Mouse (Mus musculus) liver, embryonic 14.5 days (tissue): ENCODE data around the gene Sftpa1. TPM values are rescaled to one million over a fixed set of nuclear protein-coding genes. Genes with fewer than 3 reads are reported as not detected.

Source experiments
- ATAC-seq: fragments of 200-750 bp; cut with Nextera tagmentation; 2 replicates; pipeline ENCODE4 v1.8.0; 2017; ENCODE audit warnings: moderate number of reproducible peaks, mild to moderate bottlenecking, moderate library complexity; ENCODE audit not compliant: insufficient read depth
- DNase-seq, 3 experiments: peaks; one replicate each; pipeline ENCODE4 v3.0.0-alpha.2; 2012 to 2013; ENCODE audit warnings: low read depth in 3 of 3, low spot score in 3 of 3
- H3K27ac ChIP-seq: fragments of 300-500 bp; sonication (generic); 2 replicates; pipeline ENCODE4 v1.5.1; 2014; ENCODE audit warnings: moderate library complexity, mild to moderate bottlenecking, control low read depth, inconsistent platforms
- H3K27me3 ChIP-seq: fragments of 300-500 bp; sonication (generic); 2 replicates; pipeline ENCODE4 v1.6.1; 2014; ENCODE audit warnings: mild to moderate bottlenecking, low read length, moderate library complexity; ENCODE audit not compliant: control insufficient read depth, insufficient read depth
- H3K36me3 ChIP-seq: fragments of 300-500 bp; sonication (generic); replicated peaks from 2 replicates; pipeline ENCODE4 v1.6.1; 2014; ENCODE audit warnings: low read depth; ENCODE audit not compliant: control insufficient read depth, insufficient read depth
- H3K4me1 ChIP-seq, 2 experiments: fragments of 200-500 bp in 1 of 2; fragments of 300-500 bp in 1 of 2; sonication (generic) in 1 of 2; replicated peaks; 2 replicates each; pipeline ENCODE4 v1.6.1; 2012 to 2014; ENCODE audit warnings: antibody characterized with exemption in 1 of 2, inconsistent platforms in 1 of 2, low read length in 1 of 2; ENCODE audit not compliant: control insufficient read depth in 2 of 2, insufficient read depth in 2 of 2
- H3K4me2 ChIP-seq: fragments of 300-500 bp; sonication (generic); 2 replicates; pipeline ENCODE4 v1.6.1; 2014; ENCODE audit warnings: low read depth, mild to moderate bottlenecking, control low read depth, moderate library complexity
- H3K4me3 ChIP-seq, 2 experiments: fragments of 200-500 bp in 1 of 2; fragments of 300-500 bp in 1 of 2; sonication (generic) in 1 of 2; 2 replicates each; pipeline ENCODE4 v1.5.1; 2012 to 2014; ENCODE audit warnings: low read depth in 2 of 2, low read length in 2 of 2, mild to moderate bottlenecking in 2 of 2, control low read depth in 1 of 2, inconsistent platforms in 1 of 2, moderate library complexity in 1 of 2; ENCODE audit not compliant: insufficient read depth in 1 of 2
- H3K9ac ChIP-seq: fragments of 300-500 bp; sonication (generic); replicated peaks from 2 replicates; pipeline ENCODE4 v1.6.1; 2014; ENCODE audit warnings: mild to moderate bottlenecking, control low read depth, moderate library complexity
- H3K9me3 ChIP-seq: fragments of 300-500 bp; sonication (generic); 2 replicates; pipeline ENCODE4 v1.6.1; 2016; ENCODE audit warnings: low read length, mixed read lengths; ENCODE audit not compliant: control insufficient read depth
- CTCF ChIP-seq: IDR thresholded peaks from 2 replicates; pipeline ENCODE4 v1.5.1; 2016; ENCODE audit warnings: antibody characterized with exemption, low read depth, control low read depth
- EP300 ChIP-seq: IDR thresholded peaks from 2 replicates; pipeline ENCODE4 v1.6.1; 2016; ENCODE audit warnings: antibody characterized with exemption, low read depth
- WGBS: fragments of 180-500 bp; shearing (Covaris S2); extraction: QIAGEN DNeasy Blood & Tissue Kit; methylation state at CpG from one replicate; pipeline ENCODE4 v1.1.7; 2014; ENCODE audit not compliant: insufficient replicate concordance; 5-methylcytosine and 5-hydroxymethylcytosine counted together
- polyA plus RNA-seq, 2 experiments: library from polyadenylated mRNA; depleted of rRNA in 1 of 2; stranded (reverse) in 1 of 2; unstranded in 1 of 2; fragments of >200 nt; fragmentation: Nextera tagmentation in 1 of 2; extraction: Ambion mirVana in 1 of 2; gene quantifications; 2 replicates each; pipeline versions ENCODE4 v1.2.1 to v1.2.3; 2012 to 2014

The Sftpa1 gene
- polyA plus RNA-seq, 2 experiments, result 0.10 to 0.19 TPM

GRCm38 (mm10) chr14:41167278-41167677, 35.7 kb downstream of the Sftpa1 start:
- Histone ChIP-seq H3K36me3 (no peaks in the 10 kb centered on the region), H3K9ac (no peak overlapping the region), H3K4me1 (no peaks in the 10 kb centered on the region), H3K9me3 (no peaks in the 10 kb centered on the region), H3K27ac (no peak overlapping the region), H3K27me3 (no peaks in the 10 kb centered on the region), H3K4me3 (no peak overlapping the region), H3K4me2 (no peak overlapping the region)
- DNase-seq, result no peak
- no peak for TF ChIP-seq CTCF
- TF ChIP-seq EP300, result no peak
- WGBS, result 24% methylated on average over 5 of the region's 5 CpGs
- no peak for ATAC-seq

GRCm38 (mm10) chr14:41168567-41168966, 37.0 kb downstream of the Sftpa1 start:
- Histone ChIP-seq H3K9ac (no peak overlapping the region), H3K27ac (no peak overlapping the region), H3K36me3 (no peaks in the 10 kb centered on the region), H3K9me3 (no peaks in the 10 kb centered on the region), H3K4me1 (no peaks in the 10 kb centered on the region), H3K4me2 (no peak overlapping the region), H3K4me3 (no peak overlapping the region), H3K27me3 (no peaks in the 10 kb centered on the region)
- no peak for ATAC-seq
- no peak for DNase-seq
- TF ChIP-seq EP300, result no peak
- no peak for TF ChIP-seq CTCF
- WGBS, result 55% methylated on average over 1 of the region's 1 CpGs

- H3K9ac ChIP-seq, result no peak overlapping the region
- H3K9me3 ChIP-seq, result no peaks in the 10 kb centered on the region
- ATAC-seq (no peak), DNase-seq (no peak)
- TF ChIP-seq EP300 (no peak), CTCF (no peak)
- H3K36me3 ChIP-seq, result no peaks in the 10 kb centered on the region
- H3K27me3 ChIP-seq, result no peaks in the 10 kb centered on the region
- no peak overlapping the region for H3K4me3 ChIP-seq
- H3K27ac ChIP-seq, result no peak overlapping the region
- no peak overlapping the region for H3K4me2 ChIP-seq
- H3K4me1 ChIP-seq, result no peaks in the 10 kb centered on the region
- WGBS, result 51% methylated on average over 2 of the region's 2 CpGs
These were observed 38.9 kb downstream of the Sftpa1 start for GRCm38 (mm10) chr14:41170514-41170913.

DNA sequence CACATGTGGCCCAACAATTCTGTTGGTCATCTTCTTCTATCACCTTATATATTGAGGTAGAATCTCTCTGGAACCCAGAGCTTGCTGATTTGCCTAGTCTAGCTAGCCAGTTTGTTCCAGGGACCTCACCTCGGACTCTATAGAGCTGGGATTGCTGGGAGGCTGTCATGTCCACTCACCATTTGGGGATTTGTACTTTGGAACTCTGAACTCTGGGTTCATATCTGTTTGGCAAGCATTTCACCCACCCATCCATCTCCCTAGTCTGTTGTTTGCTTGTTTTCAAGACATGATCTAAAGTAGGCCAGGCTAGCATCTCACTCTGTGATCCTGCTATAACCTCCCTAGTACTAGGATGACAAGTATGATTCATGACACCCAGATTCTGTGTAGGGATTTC, 43.2 kb downstream of the Sftpa1 start:
- Histone ChIP-seq H3K9ac (no peak overlapping the region), H3K27ac (no peak overlapping the region), H3K27me3 (no peaks in the 10 kb centered on the region), H3K4me2 (no peak overlapping the region), H3K4me3 (no peak overlapping the region), H3K9me3 (no peaks in the 10 kb centered on the region), H3K36me3 (no peaks in the 10 kb centered on the region), H3K4me1 (no peaks in the 10 kb centered on the region)
- ATAC-seq (no peak), DNase-seq (no peak)
- 23% methylated on average over 1 of the region's 1 CpGs for WGBS
- TF ChIP-seq EP300 (no peak), CTCF (no peak)

DNA sequence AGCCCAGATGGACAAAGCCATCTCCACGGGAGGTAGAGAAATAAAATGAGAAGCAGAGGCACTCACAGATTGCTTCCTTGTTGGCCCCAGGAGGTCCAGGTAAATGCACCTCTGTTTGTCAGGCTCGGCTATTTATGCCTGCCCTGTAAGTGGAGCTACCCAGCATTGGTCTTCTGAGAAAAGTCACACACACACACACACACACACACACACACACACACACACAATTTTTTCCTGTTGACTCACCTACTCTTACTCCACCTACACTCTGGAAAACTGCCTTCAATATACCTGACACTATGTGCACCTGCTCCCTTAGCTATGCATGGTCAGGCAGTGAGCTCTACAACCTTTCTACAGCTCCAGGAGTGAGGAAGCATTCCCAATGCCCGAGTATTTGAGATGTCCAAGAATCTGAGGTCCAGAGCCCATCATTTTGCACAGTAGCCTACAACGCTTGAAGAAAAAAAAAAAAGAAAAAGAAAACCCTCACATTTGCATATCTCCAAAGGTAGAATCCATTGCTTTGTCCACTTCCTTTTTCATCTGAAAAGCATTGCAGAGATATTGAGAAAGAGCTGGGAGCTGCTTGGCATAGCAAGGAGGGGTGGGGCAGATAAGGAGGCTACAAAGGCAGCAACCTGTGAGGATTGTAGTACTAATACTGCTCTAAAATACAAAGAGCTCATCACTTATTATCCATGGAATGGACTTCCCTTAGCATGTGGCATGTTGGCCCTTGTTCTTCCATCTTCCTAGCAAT, 53.7 kb downstream of the Sftpa1 start, which contains the start of gene Sftpd:
TSS of gene Sftpd (minus strand) at position 91 of the 763 bp plus-strand sequence.
- TF ChIP-seq EP300, result no peak
- no peak for TF ChIP-seq CTCF
- DNase-seq (no peak), ATAC-seq (no peak)
- Histone ChIP-seq H3K27me3 (no peaks in the 10 kb centered on the region), H3K9me3 (no peaks in the 10 kb centered on the region), H3K36me3 (no peaks in the 10 kb centered on the region), H3K4me3 (no peak within 1 kb of the TSS), H3K9ac (no peak within 1 kb of the TSS), H3K4me1 (no peaks in the 10 kb centered on the region), H3K27ac (no peak within 1 kb of the TSS), H3K4me2 (no peak within 1 kb of the TSS)
- 54% methylated on average over 4 of the region's 4 CpGs for WGBS

Other genes with a start within 250 kb of the Sftpa1 start
- gene Sh2d4b, start 238.5 kb upstream of the Sftpa1 start, polyA plus RNA-seq (2012; rRNA removed), result 0.18 and 0.23 TPM in 2 replicates
- 0.08 TPM in 1 of 2 replicates, not detected in the other for gene Sh2d4b, start 238.5 kb upstream of the Sftpa1 start, polyA plus RNA-seq (2014; fragmentation: Nextera tagmentation; extraction: Ambion mirVana)
- 22.0 and 22.9 TPM in 2 replicates for gene Tspan14, start 165.0 kb upstream of the Sftpa1 start, polyA plus RNA-seq (2012; rRNA removed)
- 25.4 and 28.5 TPM in 2 replicates for gene Tspan14, start 165.0 kb upstream of the Sftpa1 start, polyA plus RNA-seq (2014; fragmentation: Nextera tagmentation; extraction: Ambion mirVana)
- 22.0 and 39.4 TPM in 2 replicates for gene Fam213a, start 118.0 kb upstream of the Sftpa1 start, polyA plus RNA-seq (2012; rRNA removed)
- gene Fam213a, start 118.0 kb upstream of the Sftpa1 start, polyA plus RNA-seq (2014; fragmentation: Nextera tagmentation; extraction: Ambion mirVana), result 41.8 and 45.1 TPM in 2 replicates
- gene Dydc2, start 62.6 kb upstream of the Sftpa1 start, polyA plus RNA-seq (2012; rRNA removed), result not detected in 2 replicates
- not detected in 2 replicates for gene Dydc2, start 62.6 kb upstream of the Sftpa1 start, polyA plus RNA-seq (2014; fragmentation: Nextera tagmentation; extraction: Ambion mirVana)
- 0.03 TPM in 1 of 2 replicates, not detected in the other for gene Dydc1, start 58.9 kb upstream of the Sftpa1 start, polyA plus RNA-seq (2012; rRNA removed)
- gene Dydc1, start 58.9 kb upstream of the Sftpa1 start, polyA plus RNA-seq (2014; fragmentation: Nextera tagmentation; extraction: Ambion mirVana), result 0.11 TPM in 1 of 2 replicates, not detected in the other
- 7.7 and 8.3 TPM in 2 replicates for gene Mat1a, start 26.7 kb upstream of the Sftpa1 start, polyA plus RNA-seq (2012; rRNA removed)
- gene Mat1a, start 26.7 kb upstream of the Sftpa1 start, polyA plus RNA-seq (2014; fragmentation: Nextera tagmentation; extraction: Ambion mirVana), result 20.4 and 25.0 TPM in 2 replicates
- gene Mbl1, start 19.7 kb downstream of the Sftpa1 start, polyA plus RNA-seq (2012; rRNA removed), result 5.5 and 9.6 TPM in 2 replicates
- gene Mbl1, start 19.7 kb downstream of the Sftpa1 start, polyA plus RNA-seq (2014; fragmentation: Nextera tagmentation; extraction: Ambion mirVana), result 26.0 and 27.5 TPM in 2 replicates
- not detected in 2 replicates for gene Sftpd, start 53.4 kb downstream of the Sftpa1 start, polyA plus RNA-seq (2012; rRNA removed)
- gene Sftpd, start 53.4 kb downstream of the Sftpa1 start, polyA plus RNA-seq (2014; fragmentation: Nextera tagmentation; extraction: Ambion mirVana), result 0.27 TPM in 1 of 2 replicates, not detected in the other
- gene Gm2832, start 147.0 kb downstream of the Sftpa1 start, polyA plus RNA-seq (2012; rRNA removed), result not detected in 2 replicates
- gene Gm2832, start 147.0 kb downstream of the Sftpa1 start, polyA plus RNA-seq (2014; fragmentation: Nextera tagmentation; extraction: Ambion mirVana), result not detected in 2 replicates
- not detected in 2 replicates for gene Gm5798, start 216.8 kb downstream of the Sftpa1 start, polyA plus RNA-seq (2012; rRNA removed)
- gene Gm5798, start 216.8 kb downstream of the Sftpa1 start, polyA plus RNA-seq (2014; fragmentation: Nextera tagmentation; extraction: Ambion mirVana), result not detected in 2 replicates